Mouse (Mus musculus) right cerebral cortex, postnatal 36 days (tissue): ENCODE data around the gene Sub1.

ENCODE experiments used
- DNase-seq, 2 experiments: peaks; one replicate each; pipeline ENCODE4 v3.0.0; 2022; ENCODE audit warnings: low spot score in 2 of 2, mixed read lengths in 1 of 2

The Sub1 gene

GRCm38 (mm10) chr15:11965201-11965845 is 31.5 kb downstream of the Sub1 start:
- DNase-seq = no peak

DNA sequence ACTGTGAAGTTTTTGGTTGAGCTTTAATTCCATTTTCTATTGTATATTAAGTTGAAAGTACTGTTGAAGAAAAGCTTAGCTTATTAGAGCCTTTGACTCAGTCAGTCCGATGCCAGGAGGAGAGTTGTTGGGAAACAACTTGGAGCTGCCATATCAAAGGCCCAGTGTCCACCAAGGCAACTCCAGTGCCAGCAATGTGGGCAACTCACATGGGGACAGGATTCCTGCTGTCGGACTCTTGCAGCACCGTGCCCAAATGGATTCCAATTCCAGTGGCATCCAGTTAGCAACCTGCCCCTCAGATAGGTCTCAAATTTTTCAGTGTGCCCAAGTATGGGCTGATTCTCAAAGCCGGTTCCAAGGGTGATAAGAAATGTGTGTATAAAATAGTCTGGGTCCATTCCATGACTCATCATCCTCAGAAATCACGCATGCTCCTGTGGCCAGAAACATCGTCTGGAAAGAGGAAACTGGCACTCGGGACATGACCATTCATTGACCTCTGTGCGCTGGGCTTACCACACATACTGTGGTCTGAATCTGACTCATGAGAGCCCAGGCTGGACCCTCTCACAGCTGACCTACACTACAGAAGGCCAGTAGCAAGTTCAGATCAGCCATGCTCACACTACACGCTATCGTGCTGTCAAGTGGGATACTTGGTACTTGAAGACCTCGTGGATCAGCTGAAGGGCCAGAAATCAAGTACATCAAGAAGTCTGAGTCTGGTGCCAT is 32.8 kb downstream of the Sub1 start:
- DNase-seq = no peak

DNA sequence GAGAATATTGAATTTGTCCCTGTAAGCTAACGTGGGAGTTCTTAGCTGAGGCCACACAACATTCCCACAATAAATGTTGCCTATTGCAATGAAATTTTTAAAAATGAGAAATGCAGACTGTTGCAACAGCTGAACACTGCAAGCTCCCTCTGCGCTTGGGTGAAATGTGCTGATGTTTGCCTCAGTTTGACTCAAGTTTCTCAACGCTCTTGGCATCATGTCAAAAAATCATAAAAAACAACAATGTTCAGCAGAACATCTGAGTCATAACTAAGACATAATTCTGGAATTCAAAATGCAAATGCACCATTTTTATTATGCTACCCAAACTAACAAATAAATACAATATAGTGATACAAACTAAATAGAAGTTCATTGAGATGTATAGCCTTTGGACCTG is 37.1 kb downstream of the Sub1 start:
- DNase-seq = no peak

DNA sequence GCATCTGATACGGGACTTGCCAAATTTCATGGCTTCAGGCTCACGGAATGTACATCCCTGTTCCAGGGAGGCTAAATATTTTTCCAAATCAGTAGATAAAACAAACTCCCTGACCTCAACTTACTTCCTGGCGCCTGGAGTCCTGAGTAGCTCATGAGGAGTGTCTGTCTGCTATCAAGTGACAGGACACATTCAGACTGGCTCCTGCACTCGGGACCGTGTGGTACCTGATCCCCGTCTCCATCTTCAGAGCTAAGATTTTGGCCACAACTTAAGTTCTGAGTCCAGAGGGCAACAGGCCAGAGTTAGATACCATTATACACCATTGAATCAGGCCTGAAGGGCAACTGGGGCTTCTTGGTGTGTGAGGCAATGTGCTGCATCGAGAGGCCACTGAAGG is 40.7 kb downstream of the Sub1 start:
- no peak for DNase-seq

DNA sequence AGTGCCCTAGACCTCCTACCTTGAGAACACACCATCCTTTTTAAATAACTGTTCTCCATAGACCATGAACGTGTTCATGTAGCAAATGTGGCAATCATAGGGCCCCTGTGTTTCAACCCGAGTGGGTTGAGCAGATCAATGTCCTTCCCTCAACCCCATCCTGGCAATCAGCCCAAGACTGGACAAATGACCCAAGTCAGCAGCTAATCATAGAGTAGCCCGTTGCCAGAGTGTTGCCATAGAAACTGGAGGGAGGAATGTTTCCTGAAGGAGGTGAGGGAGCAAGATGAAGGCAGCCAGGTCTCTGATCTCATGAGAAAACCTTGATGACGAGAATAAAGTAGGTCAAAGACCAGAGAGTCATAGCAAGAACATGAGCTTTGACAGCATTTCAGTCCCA is 42.6 kb downstream of the Sub1 start:
- DNase-seq = no peak

DNA sequence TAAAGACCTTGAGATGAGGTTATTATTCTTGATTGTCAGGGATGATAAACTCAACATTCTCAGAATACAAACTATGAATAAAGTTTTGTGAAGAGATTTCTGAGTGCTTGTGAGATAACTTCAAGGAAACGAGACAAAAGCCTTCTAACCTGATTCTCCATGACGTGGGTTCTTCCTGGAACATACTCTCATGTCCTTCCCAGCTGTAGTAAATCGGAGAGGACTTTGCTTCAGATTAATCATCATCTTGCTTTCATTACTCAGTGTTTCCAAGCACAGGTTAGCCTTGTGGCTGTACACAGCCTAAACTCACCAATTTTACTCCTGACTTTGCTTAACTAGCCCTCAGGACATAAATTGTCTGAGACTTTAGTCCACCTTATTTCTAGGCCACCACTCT is 44.6 kb downstream of the Sub1 start:
- no peak for DNase-seq

GRCm38 (mm10) chr15:11951181-11951580 is 45.6 kb downstream of the Sub1 start:
- no peak for DNase-seq

GRCm38 (mm10) chr15:11950144-11950543 is 46.6 kb downstream of the Sub1 start:
- no peak for DNase-seq

GRCm38 (mm10) chr15:11949490-11949889 is 47.3 kb downstream of the Sub1 start:
- no peak for DNase-seq

DNA sequence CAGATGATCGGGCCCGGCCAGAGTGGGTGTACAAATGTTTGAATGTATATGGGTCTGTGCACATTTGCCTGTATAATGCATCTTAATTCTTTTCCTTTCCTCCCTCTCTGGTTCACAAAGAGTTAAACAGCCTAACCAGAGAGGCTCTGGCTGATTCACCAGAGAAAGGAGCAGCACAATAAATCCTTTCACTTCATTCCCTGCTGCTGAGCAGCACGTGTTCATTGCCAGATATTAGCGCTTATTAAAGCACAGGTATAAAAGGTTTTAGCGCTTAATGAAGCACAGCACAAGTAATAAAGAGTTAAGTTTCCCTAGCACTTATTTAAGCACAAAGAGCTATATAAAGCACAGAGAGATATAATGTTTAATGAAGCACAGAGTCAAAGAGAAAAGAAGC is 55.9 kb downstream of the Sub1 start:
- no peak for DNase-seq
